Mouse (Mus musculus) lung, adult 2 months (tissue): ENCODE measurements around the gene Gm37240.

Experiments
- CTCF ChIP-seq: fragments of 200-500 bp; IDR thresholded peaks from 2 replicates; pipeline ENCODE4 v1.5.1; 2011; ENCODE audit warnings: mild to moderate bottlenecking, low read length, control low read depth; ENCODE audit not compliant: insufficient read depth
- POLR2A ChIP-seq: fragments of 200-500 bp; IDR thresholded peaks from 2 replicates; pipeline ENCODE4 v1.6.1; 2011; ENCODE audit warnings: low read depth, mild to moderate bottlenecking, control low read depth, low read length, borderline replicate concordance; ENCODE audit errors: extremely low read depth

DNA sequence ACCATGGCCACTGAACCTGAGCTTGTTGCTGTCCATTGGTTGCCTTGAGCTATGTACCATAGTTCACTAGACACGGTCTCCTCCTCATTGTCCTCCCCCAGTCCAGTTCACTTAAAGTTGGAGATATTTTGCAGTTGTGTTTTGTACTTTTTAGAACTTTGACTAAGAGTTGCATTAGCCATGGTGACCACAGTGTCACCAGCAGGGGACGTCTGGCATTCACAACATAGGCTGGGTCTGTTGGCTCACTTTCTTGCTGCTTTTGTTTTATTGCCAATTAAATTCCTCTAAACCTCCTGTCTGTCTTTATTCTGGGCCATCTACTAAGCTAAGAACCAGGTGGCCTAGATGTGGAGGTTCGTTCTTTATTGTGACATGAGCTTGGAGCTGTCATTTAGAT, 1150.2 kb downstream of the Gm37240 start:
- TF ChIP-seq CTCF = peak; percentile 25; the same call in 1 of the 2 replicates
- TF ChIP-seq POLR2A = no peak
